Mouse (Mus musculus): ENCODE measurements around the gene Tef. TPM values are rescaled to one million over a fixed set of nuclear protein-coding genes. Genes with fewer than 3 reads are reported as not detected.

The Tef gene
- polyA plus RNA-seq, 1 experiment from 2014 or later = 6.2 TPM

GRCm38 (mm10) chr15:81849104-81849503 is 46.9 kb downstream of the Tef start:
- H3K36me3 ChIP-seq (replicated peaks) = peaks cover 56% of the 10 kb centered on the region
- no peaks in the 10 kb centered on the region for H3K9me3 ChIP-seq (replicated peaks)
- H3K27me3 ChIP-seq = no peaks in the 10 kb centered on the region
- 80% methylated on average over 9 of the region's 9 CpGs for WGBS (ENCODE audit: insufficient replicate concordance)
- 0 out of 2 replicates have a peak overlapping the region, but pooled peaks have one; percentile 16 for H3K27ac ChIP-seq (replicated peaks)
- H3K4me2 ChIP-seq = no peak overlapping the region
- H3K9ac ChIP-seq = no peak overlapping the region
- no peak for ATAC-seq (ENCODE audit: insufficient read depth)
- no peak overlapping the region for H3K4me3 ChIP-seq (replicated peaks)
- peaks cover 18% of the 10 kb centered on the region for H3K4me1 ChIP-seq (replicated peaks)

DNA sequence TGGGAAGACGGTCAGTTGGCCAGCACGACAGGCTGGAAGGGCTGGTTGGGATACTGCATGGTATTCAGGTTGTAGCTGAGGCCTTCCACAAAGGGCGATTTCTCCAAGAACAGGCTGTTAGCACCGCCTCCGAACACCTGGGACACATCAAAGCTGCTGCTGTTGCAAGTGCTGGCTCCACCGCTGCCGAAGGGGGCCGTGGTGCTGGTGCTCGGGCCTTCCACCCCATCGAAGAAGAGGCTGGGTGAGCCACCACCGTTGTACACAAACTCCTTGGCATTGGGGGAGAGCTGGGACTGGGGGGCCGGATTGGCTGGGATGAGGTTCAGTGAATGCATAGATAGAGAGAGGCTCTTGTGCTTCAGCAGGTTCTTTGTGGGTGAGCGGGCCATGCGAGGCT is 48.5 kb downstream of the Tef start:
- Histone ChIP-seq H3K27ac (replicated peaks) (no peak overlapping the region), H3K36me3 (replicated peaks) (peaks cover 67% of the 10 kb centered on the region), H3K4me1 (replicated peaks) (peaks cover 30% of the 10 kb centered on the region), H3K9ac (no peak overlapping the region), H3K4me3 (replicated peaks) (no peak overlapping the region), H3K9me3 (replicated peaks) (no peaks in the 10 kb centered on the region), H3K27me3 (no peaks in the 10 kb centered on the region), H3K4me2 (no peak overlapping the region)
- no peak for ATAC-seq (ENCODE audit: insufficient read depth)
- 88% methylated on average over 14 of the region's 14 CpGs for WGBS (ENCODE audit: insufficient replicate concordance)

DNA sequence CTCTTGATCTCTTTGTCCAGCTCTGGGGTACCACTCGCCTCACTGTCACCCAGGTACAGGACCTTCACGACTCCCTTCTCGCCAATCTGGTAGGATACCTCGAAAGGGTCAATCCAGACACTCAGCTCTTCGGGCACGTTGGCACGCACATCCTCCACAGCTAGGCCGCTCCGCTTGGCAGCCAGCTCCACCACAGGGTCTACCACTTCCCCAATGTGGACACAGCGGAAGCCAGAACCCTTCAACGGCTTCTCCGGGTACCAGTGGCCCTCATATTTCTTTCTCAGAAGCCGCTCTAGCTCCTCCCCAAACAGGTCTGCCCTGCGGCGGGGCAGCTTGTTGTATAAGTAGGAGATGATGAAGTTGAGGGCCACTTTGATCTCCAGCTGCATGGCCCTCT is 49.2 kb downstream of the Tef start:
- Histone ChIP-seq H3K27me3 (no peaks in the 10 kb centered on the region), H3K36me3 (replicated peaks) (peaks cover 67% of the 10 kb centered on the region), H3K9ac (no peak overlapping the region), H3K27ac (replicated peaks) (no peak overlapping the region), H3K4me1 (replicated peaks) (peaks cover 31% of the 10 kb centered on the region), H3K9me3 (replicated peaks) (no peaks in the 10 kb centered on the region), H3K4me3 (replicated peaks) (no peak overlapping the region), H3K4me2 (no peak overlapping the region)
- ATAC-seq (ENCODE audit: insufficient read depth) = no peak
- 86% methylated on average over 15 of the region's 15 CpGs for WGBS (ENCODE audit: insufficient replicate concordance)

GRCm38 (mm10) chr15:81852411-81853000 is 50.3 kb downstream of the Tef start:
- H3K9me3 ChIP-seq (replicated peaks) = no peaks in the 10 kb centered on the region
- peaks cover 41% of the 10 kb centered on the region for H3K4me1 ChIP-seq (replicated peaks)
- no peak overlapping the region for H3K9ac ChIP-seq
- H3K27me3 ChIP-seq = no peaks in the 10 kb centered on the region
- peaks cover 64% of the 10 kb centered on the region for H3K36me3 ChIP-seq (replicated peaks)
- H3K4me2 ChIP-seq = no peak overlapping the region
- no peak overlapping the region for H3K4me3 ChIP-seq (replicated peaks)
- peak overlapping the region; percentile 51; the same call in 1 of the 2 replicates for H3K27ac ChIP-seq (replicated peaks)
- WGBS (ENCODE audit: insufficient replicate concordance) = 72% methylated on average over 9 of the region's 9 CpGs
- no peak for ATAC-seq (ENCODE audit: insufficient read depth)

DNA sequence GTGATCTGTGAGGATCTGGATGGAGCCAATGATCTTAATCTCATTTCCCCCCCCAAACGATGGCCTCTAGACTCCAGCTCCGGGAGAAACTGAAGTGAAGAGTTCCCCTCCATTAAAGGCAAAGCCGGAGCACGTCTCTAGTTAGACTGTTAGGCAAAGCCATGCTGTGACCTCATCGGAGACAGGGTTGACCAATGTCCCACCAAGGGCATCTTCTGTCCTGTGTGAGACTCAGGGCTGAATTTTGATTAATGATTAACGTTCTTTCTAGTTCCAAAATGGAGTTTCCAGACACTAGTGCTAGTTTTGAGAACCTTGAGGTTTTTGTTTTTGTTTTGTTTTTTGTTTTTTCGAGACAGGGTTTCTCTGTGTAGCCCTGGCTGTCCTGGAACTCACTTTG is 50.9 kb downstream of the Tef start:
- H3K4me1 ChIP-seq (replicated peaks) = peaks cover 41% of the 10 kb centered on the region
- ATAC-seq (ENCODE audit: insufficient read depth) = no peak
- H3K27ac ChIP-seq (replicated peaks) = peak overlapping the region; percentile 53; the same call in 1 of the 2 replicates
- H3K36me3 ChIP-seq (replicated peaks) = peaks cover 59% of the 10 kb centered on the region
- H3K9me3 ChIP-seq (replicated peaks) = no peaks in the 10 kb centered on the region
- H3K4me3 ChIP-seq (replicated peaks) = no peak overlapping the region
- no peak overlapping the region for H3K4me2 ChIP-seq
- 69% methylated on average over 7 of the region's 7 CpGs for WGBS (ENCODE audit: insufficient replicate concordance)
- no peaks in the 10 kb centered on the region for H3K27me3 ChIP-seq
- no peak overlapping the region for H3K9ac ChIP-seq

DNA sequence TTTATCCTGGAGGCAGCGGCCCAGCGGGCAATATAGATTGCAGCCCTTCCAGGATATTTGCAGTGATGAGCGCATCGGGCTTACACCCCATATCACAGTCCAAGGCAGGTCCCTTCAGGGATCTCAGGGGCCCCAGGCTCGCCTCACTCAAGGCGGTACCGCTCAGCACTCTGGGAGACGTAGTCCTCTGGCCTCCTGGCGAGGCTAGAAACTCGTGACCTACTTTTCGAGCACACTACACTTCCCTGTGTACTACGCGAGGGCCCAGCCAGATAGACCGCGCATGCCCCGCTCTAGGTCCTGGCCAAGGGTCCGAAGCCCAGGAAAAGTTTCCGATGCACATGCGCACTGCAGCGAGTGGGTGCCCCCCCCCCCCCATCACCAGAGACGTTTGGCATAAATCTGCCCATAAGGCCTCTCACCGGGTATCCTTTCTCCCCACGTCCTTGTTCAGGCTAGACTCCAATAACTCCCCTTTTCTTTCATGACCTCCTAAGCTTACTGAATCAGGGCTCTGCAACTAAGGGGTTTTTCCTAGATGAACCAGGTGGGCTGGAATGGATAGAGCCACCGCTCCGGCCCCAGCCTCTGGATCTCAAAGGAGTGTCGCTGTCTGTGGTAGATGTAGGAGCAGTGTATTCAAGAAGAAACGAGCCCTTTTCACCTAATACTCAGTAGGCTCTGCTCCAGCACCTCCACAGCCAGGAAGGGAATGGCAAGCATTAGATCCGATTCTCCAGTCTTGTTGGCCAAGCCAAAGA is 54.0 kb downstream of the Tef start:
- Histone ChIP-seq H3K4me2 (peak overlapping the region; percentile 96), H3K4me1 (replicated peaks) (peaks cover 66% of the 10 kb centered on the region), H3K4me3 (replicated peaks) (peak overlapping the region; percentile 87), H3K9ac (peak overlapping the region; percentile 95), H3K27ac (replicated peaks) (peak overlapping the region; percentile 91), H3K9me3 (replicated peaks) (no peaks in the 10 kb centered on the region), H3K27me3 (no peaks in the 10 kb centered on the region), H3K36me3 (replicated peaks) (peaks cover 34% of the 10 kb centered on the region)
- WGBS (ENCODE audit: insufficient replicate concordance) = under 1% methylated on average over 28 of the region's 28 CpGs
- peak; percentile 85 for ATAC-seq (ENCODE audit: insufficient read depth)

DNA sequence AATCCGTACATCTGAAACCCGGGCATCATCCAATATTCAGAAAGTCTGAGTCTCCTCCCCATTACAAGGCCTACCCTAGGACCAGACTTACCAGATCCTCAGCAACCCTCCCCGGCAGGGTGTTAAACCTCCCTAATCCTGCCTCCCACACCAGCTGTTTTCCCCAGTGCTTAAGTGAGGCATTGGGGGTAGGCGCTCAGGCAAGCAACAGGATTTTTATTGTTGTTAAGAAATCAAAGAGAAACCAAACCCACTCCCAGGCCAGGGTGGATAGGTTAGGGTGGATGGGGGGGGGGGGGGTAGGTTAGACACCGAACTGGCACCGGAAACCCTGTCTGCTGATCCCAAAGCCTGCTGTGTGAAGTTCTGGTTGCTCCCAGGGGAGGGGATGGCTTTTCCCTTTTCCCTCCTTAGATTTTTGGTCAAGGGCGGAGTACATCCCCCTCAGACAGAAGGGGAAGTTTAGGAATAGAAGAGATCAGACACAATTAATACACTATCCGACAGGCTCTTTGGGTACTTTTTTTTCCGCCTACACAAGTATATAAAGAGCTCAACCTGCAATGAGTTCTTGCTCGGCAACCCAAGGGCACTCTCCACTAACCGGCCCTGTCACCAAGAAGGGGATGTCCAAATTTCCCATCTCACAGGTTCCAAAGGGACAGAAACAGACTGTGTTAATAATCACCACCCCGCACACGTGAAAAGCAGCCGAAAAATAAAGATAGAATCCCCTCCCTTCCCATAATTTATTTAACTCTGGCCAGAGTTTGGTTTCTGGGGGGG is 54.9 kb downstream of the Tef start:
- Histone ChIP-seq H3K9me3 (replicated peaks) (no peaks in the 10 kb centered on the region), H3K27me3 (no peaks in the 10 kb centered on the region), H3K4me2 (peak overlapping the region; percentile 96), H3K4me1 (replicated peaks) (peaks cover 67% of the 10 kb centered on the region), H3K36me3 (replicated peaks) (peaks cover 26% of the 10 kb centered on the region), H3K4me3 (replicated peaks) (peak overlapping the region; percentile 87), H3K27ac (replicated peaks) (peak overlapping the region; percentile 91), H3K9ac (peak overlapping the region; percentile 95)
- WGBS (ENCODE audit: insufficient replicate concordance) = under 1% methylated on average over 14 of the region's 14 CpGs
- ATAC-seq (ENCODE audit: insufficient read depth) = no peak

DNA sequence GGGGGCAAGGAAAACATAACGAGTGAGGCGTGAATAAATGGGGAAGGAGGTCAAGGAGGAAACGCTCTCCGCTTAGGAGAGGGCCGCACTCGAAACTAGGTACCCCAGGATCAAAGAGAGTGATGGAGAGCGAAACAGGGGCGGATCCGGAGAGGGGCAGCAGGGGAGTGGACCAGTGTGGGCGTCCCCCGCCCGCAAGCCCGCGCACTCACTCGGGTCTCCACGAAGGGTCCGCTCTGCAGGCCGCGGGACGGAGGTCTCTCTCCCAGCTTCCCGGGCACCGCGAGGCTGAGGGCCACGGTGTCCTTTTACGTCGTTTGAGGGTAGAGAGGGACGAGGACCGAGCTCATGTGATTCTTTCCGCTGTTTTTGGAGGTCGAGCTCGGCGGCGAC is 55.5 kb downstream of the Tef start:
- no peaks in the 10 kb centered on the region for H3K27me3 ChIP-seq
- ATAC-seq (ENCODE audit: insufficient read depth) = peak; percentile 19
- peak overlapping the region; percentile 87 for H3K4me3 ChIP-seq (replicated peaks)
- H3K36me3 ChIP-seq (replicated peaks) = peaks cover 22% of the 10 kb centered on the region
- peak overlapping the region; percentile 91 for H3K27ac ChIP-seq (replicated peaks)
- peak overlapping the region; percentile 95 for H3K9ac ChIP-seq
- peaks cover 67% of the 10 kb centered on the region for H3K4me1 ChIP-seq (replicated peaks)
- under 1% methylated on average over 33 of the region's 33 CpGs for WGBS (ENCODE audit: insufficient replicate concordance)
- no peaks in the 10 kb centered on the region for H3K9me3 ChIP-seq (replicated peaks)
- H3K4me2 ChIP-seq = peak overlapping the region; percentile 96

- H3K27me3 ChIP-seq = no peaks in the 10 kb centered on the region
- ATAC-seq (ENCODE audit: insufficient read depth) = peak; percentile 47
- peak overlapping the region; percentile 95 for H3K9ac ChIP-seq
- peaks cover 67% of the 10 kb centered on the region for H3K4me1 ChIP-seq (replicated peaks)
- WGBS (ENCODE audit: insufficient replicate concordance) = under 1% methylated on average over 23 of the region's 23 CpGs
- H3K9me3 ChIP-seq (replicated peaks) = no peaks in the 10 kb centered on the region
- peak overlapping the region; percentile 96 for H3K4me2 ChIP-seq
- H3K36me3 ChIP-seq (replicated peaks) = peaks cover 18% of the 10 kb centered on the region
- H3K27ac ChIP-seq (replicated peaks) = peak overlapping the region; percentile 91
- peak overlapping the region; percentile 87 for H3K4me3 ChIP-seq (replicated peaks)
Observed at GRCm38 (mm10) chr15:81858138-81858516, 55.9 kb downstream of the Tef start.

DNA sequence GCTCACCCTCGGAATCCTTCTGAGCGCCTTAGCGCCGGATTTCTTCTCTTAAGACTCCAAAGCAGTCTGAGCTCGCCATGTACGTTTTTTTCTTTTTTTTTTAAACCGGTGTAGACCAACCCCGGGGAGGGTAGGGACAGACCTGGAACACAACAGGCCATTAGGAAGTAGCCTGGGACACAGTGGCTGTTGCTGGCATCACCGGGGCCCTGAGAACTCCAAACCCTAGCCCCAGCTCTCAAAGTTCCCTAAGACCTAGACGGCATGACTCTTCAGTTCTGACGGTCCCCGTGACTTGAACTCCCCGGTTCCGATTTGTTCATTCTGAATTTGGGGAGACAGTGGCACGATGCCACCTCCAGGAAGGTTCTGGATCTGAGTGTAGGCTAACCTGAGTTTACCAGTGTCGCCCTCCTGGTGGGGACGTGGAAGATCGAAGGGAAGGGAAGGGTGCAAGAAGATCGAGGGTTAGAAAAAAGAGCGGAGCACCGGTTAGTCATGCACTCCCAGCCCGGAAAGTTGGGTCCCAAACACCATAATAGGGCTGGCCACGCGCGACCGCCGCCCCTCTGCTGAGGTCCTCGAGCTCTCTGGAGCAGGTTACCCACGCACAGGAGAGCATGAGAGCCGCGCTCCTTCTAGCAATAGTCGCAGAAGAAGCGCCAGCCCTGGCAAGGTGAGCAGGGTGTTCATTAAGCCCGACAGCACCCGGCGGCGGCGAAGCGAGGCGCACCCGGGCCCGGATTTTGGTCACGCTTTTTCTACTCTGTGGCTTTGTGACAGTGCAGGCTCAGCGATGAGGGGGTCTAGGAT is 56.5 kb downstream of the Tef start, which contains the start of gene Tob2:
TSS of gene Tob2 (minus strand) at position 280 of the 813 bp plus-strand sequence.
- Histone ChIP-seq H3K4me2 (peak within 1 kb of the TSS; percentile 96), H3K4me3 (replicated peaks) (peak within 1 kb of the TSS; percentile 87), H3K27ac (replicated peaks) (peak within 1 kb of the TSS; percentile 91), H3K9me3 (replicated peaks) (no peaks in the 10 kb centered on the region), H3K4me1 (replicated peaks) (peaks cover 64% of the 10 kb centered on the region), H3K9ac (peak within 1 kb of the TSS; percentile 95), H3K36me3 (replicated peaks) (peaks cover 15% of the 10 kb centered on the region), H3K27me3 (no peaks in the 10 kb centered on the region)
- WGBS (ENCODE audit: insufficient replicate concordance) = under 1% methylated on average over 44 of the region's 44 CpGs
- peak; percentile 8 for ATAC-seq (ENCODE audit: insufficient read depth)

Data from liver, embryonic 15.5 days (tissue).